Mouse (Mus musculus) monocyte, adult 59 days (primary cell): ENCODE measurements around the gene Olfr129. TPM values are rescaled to one million over a fixed set of nuclear protein-coding genes. Genes with fewer than 3 reads are reported as not detected.

Experiments used
- total RNA-seq, 2 experiments: library from RNA; stranded (reverse); gene quantifications; one replicate each; pipeline ENCODE4 v1.2.4; 2023

Olfr129 gene
- not detected for total RNA-seq

GRCm38 (mm10) chr17:38059979-38060378, at the start of gene Olfr129:
Olfr129 (minus strand) TSS chr17:38060079.

DNA sequence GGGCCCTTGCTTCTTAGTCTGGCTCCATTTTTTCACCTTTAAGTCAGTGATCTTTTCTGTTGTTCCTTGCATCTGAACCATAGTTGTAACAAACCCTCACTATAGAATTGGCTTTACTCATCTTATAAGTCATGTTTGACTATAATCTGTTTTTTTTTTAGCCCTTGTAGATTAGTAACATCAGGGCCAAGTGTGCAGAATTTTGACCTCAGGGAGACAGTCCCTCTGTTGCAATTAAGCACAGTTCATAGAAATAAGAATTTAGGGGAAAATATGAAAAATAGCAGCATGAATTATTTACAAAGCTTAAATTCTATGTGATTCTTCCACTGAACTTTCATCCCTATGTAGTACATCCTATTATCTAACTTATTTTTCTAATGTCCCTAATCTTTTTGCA, 28.7 kb upstream of the Olfr129 start, which contains the start of gene Olfr131:
Gene Olfr131, minus strand, starts transcription at position 101 of the 400 bp plus-strand sequence.

DNA sequence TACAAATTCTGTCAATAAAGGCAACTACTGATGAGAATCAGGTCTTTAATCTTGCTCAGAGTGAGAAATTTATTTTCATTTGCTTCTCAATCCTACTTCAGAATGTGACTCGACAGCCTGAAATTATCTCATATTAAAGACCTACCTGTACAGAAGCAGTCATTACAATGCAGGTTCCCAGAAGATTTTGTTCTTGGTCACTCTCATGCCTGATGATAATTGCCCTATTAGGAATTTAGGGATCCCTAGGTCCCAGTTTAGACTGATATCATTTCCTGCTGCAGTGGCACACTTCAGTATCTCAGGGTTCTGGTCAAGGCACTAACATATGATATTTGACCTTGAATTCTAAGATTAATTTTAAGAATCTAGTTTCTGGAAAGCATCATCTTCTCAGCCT, 3.7 kb upstream of the Olfr129 start, which contains the start of gene Olfr130:
Gene Olfr130, plus strand, starts transcription at position 301 of the 400 bp plus-strand sequence.

Other genes with a start within 250 kb of the Olfr129 start
- gene Olfr125, start 227.1 kb downstream of the Olfr129 start, total RNA-seq = not detected
- not detected for gene Olfr126, start 212.6 kb downstream of the Olfr129 start, total RNA-seq
- not detected for gene Olfr127, start 159.6 kb downstream of the Olfr129 start, total RNA-seq
- gene Olfr128, start 139.5 kb downstream of the Olfr129 start, total RNA-seq = not detected
- not detected for gene Olfr761, start 107.0 kb downstream of the Olfr129 start, total RNA-seq
- not detected for gene Olfr130, start 3.8 kb upstream of the Olfr129 start, total RNA-seq
- not detected for gene Olfr131, start 28.6 kb upstream of the Olfr129 start, total RNA-seq
- gene Olfr132, start 74.4 kb upstream of the Olfr129 start, total RNA-seq = not detected
- gene Olfr133, start 85.2 kb upstream of the Olfr129 start, total RNA-seq = not detected
- gene Olfr134, start 111.3 kb upstream of the Olfr129 start, total RNA-seq = not detected
- not detected for gene Olfr135, start 144.3 kb upstream of the Olfr129 start, total RNA-seq
- gene Olfr138, start 201.0 kb upstream of the Olfr129 start, total RNA-seq = not detected
- not detected for gene Olfr137, start 247.5 kb upstream of the Olfr129 start, total RNA-seq